Mouse (Mus musculus): ENCODE measurements around the gene Gm49369.

Gene Gm49369

DNA sequence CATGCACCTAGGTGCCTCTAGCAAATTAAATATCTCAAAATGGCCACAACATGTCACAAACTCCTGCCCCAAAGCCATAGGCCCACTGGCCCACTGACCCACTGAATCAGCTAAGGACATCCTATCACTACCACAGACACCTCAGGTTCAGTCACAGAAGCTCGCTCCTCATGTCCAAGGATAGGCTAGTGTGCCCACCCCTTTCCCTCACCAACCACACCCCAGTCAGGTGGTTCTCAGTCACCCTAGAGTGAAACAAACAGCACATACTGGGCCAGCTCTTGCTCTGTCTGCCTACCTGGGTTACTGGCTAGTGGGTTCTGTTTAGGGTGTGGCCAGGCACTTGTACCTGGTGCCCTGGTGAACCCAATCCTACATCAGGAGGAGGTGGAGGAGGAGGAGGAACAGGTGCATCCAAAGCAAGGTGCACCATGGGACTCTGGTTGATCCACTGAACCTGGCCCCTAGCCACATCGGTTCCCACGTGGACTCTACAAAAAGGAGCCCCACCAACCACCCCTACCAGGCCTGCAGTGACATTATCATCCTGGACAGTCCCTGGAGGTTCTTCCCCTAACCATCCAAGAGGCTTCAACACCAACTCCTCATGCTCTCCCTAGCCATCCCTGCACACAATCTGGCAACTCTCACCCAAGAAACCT lies 3.4 kb upstream of the Gm49369 start:
- TF ChIP-seq GATA4 (IDR thresholded peaks at IDR 0.05; ENCODE audit: insufficient replicate concordance, low read length) = no peak

DNA sequence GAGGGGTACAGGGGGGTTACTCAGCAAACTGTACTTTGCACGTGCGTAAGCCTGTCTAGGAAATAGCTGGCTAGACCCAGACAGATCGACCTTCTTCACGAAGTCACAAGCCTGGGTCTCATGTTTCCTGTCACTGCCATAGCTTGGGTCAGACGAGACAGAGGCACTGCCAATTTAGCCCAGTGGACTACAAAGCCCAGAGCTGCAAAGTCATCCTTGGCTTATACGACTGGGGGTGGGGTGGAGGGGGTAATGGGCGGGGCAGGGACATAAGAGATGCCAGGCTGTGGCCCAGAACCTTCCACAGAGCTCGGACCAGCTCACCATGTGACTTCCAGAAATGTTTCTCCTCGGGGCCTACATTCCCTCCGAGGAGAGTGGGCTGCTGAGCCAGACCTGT lies 1.8 kb upstream of the Gm49369 start:
- no peak for TF ChIP-seq GATA4 (IDR thresholded peaks at IDR 0.05; ENCODE audit: insufficient replicate concordance, low read length)

DNA sequence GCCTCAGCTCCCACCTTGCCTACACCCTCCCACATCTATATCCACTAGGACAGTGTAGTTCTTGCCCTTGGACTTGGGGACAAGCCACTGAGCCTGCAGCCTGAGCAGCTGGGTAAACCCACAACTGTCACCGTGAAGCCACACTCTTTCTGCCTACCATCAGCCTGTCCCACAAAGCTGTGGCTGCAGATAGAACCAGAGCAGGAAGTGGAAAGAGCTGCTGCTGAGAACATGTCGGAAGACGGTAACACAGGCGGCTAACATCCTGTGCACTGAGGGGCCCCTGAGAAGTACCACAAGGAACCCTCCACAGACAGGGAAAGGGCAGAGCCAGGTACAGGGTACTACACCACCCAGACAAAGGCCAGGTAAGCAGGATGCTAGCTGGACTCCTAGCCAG lies 1.3 kb downstream of the Gm49369 start:
- TF ChIP-seq GATA4 (IDR thresholded peaks at IDR 0.05; ENCODE audit: insufficient replicate concordance, low read length) = no peak

DNA sequence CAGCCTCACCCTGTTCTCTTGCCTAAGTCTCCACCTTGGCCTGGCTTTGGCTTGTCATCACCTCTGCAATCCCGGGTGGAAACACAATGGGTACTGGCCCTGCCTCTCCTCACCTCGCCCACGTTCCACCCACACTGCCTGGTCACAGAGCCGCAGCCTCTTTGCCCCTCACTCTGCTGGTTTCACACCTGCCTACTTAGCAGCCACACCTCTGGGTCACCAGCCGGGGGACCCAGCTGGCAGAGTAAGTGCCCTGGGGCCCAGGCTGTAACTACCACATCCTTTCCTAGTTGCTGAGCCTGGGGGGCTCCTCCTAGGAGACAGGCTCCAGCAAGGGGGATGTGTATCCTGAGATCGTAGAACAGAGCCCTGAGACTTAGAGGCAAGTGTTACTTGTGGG lies 3.3 kb downstream of the Gm49369 start:
- TF ChIP-seq GATA4 (IDR thresholded peaks at IDR 0.05; ENCODE audit: insufficient replicate concordance, low read length) = no peak

DNA sequence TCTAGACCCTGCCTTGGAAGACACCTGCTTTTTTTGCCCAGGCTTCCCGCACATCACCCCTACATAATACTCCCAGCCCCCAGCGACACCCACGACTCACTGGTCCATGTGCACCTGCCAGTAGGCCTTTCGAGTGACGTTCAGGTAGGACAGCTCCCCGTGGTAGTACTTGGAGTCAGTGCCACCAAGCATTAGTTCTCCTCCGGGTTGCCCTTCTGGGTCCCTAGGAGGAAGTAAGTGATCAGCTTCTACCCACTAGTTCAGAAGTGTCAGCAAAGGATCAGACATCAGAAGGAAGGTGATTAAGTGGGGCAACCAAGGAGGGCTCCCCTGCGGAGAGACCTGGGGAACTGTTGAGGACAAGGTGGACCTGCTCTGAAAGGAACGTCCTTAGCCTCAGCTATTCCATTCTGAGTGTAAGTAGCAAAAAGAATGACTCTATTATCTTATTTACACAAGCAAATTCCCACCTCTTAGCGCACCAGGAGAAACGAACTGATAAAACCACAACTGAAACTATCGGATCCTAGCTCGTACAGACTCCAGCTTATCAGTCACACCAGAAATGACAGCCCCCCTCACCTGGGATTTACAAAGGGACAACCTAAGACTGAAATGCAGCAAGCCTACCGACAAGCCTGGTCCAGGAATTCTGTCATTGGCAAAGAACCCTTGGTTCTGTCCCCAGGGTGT lies 5.1 kb downstream of the Gm49369 start:
- TF ChIP-seq GATA4 (IDR thresholded peaks at IDR 0.05; ENCODE audit: insufficient replicate concordance, low read length) = no peak

DNA sequence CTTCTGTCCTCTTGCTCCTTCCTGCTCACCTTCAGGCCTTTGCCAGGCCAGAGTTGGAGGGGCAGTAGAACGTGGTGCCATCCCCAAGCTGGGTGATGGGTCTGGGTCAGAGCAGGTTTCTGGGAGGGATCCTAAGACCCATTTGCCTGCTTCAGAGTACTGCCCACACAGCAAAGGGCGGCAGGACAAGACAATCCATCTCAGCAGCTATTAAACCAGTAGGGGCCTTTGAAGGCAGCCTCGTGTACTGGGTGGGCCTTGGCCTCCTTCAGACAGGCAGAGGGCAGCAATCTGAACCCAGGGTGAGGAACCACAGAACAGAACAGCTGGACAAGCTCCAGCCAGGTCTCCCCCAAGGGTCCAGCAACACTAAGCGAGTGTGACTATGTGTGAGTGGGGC lies 6.4 kb downstream of the Gm49369 start:
- no peak for TF ChIP-seq GATA4 (IDR thresholded peaks at IDR 0.05; ENCODE audit: insufficient replicate concordance, low read length)

DNA sequence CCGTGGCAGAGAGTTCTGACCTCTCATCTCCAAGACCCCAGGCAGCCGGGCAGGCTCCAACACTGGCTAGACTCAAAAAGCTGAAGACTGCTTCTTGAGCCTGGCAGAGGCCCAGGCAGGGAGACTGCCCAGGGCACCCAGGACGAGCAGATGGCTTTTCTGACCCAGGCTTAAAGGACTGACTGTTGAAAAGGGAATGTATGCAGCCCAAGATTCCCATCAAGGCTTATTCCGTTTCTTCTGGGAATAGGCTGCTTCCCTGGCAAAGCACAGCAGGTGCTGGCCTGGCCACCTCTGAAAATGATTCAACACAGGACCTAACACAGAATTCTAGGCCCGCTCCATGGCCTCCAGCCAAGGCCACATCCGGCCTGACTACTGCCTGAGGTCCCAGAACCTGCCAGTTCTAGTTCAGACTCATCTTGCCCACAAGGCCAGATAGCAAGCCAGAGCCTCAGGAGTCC lies 7.2 kb downstream of the Gm49369 start:
- TF ChIP-seq GATA4 (IDR thresholded peaks at IDR 0.05; ENCODE audit: insufficient replicate concordance, low read length) = no peak

DNA sequence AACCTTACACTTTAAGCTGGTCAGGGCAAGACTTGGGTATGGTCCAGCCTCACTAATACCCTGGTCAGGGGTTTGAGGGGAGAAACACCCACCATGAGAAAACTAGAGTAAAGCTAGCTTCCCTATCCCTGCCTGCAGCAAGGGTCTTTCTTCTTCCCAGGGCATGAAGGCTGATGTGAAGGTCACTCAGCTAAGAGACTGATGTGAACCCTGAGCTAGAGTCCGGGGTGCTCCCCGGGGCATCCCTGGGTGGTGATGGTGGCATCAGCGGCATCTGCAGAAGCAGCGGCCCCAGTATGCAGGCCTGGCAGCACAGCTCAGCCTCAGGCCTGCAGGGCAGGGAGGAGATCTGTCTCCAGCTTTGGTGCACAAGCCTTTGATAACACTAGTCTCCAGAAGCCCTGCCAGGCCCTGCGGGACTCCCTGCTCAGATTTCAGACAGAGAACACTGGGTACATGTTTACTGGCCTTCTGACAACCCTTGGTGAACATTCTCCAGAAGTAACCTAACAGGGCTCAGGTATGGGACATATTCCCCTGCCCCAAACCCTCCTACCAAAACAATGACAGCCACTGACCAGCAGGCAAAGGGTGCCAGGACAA lies 8.0 kb downstream of the Gm49369 start:
- TF ChIP-seq GATA4 (IDR thresholded peaks at IDR 0.05; ENCODE audit: insufficient replicate concordance, low read length) = no peak

DNA sequence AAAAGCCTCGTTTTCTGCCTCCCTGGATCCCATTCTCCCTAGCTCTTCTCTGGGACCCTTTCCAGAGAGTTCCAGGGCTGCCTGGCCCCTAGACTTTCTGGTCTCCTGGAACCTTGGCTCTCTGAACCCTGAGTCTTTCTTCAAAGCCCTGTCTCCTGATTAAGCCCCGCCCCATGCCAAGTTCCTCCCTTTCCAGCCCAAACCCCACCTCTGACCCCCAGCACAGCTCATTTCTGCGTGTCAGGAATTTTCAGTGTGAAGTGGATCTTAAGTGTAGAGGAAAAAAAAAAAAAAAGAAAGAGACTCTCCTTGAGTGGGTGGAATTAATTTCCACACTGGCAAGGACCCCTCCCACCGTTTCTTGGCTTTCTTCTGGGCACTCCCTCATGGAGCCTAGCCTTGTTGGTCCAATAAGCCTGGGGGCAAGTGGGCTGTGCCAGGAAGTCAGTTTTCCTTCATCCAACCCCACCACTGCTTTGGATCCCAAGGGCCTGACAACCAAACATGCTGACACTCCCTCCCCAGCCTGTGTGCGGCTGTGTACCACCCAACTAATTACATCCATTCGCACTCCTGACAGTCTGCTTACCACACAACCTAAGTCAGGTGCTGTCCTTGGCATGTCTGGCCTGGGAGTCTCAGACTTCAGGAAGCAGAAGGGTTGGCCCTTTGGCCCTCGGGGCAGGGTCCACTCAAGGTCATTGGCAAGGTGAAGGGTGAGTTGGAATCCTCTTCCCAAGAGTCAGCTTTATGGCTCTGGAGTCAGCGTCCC lies 8.6 kb downstream of the Gm49369 start, which contains the start of gene Ifitm10:
Gene Ifitm10, minus strand, starts transcription at position 113 of the 772 bp plus-strand sequence.
- no peak for TF ChIP-seq GATA4 (IDR thresholded peaks at IDR 0.05; ENCODE audit: insufficient replicate concordance, low read length)

DNA sequence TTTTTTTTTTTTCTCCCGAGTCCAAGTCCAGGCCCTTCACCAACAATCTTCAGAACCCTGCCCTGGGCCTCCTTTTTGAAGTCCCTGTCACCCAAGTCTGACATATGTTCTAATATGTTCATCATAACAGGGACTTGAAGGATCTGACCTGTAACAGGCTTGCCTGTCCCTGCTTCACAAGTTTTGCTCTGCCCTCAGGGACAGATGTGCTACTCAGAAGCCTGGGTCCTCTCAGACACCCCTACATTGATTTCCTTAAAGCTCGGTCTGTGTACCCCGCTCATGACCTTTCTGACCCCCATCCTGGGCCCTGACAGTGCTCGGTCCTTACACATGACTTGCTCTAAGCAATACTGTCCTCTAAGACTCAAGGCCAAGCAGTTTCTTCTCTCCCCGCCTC lies 9.4 kb downstream of the Gm49369 start:
- no peak for TF ChIP-seq GATA4 (IDR thresholded peaks at IDR 0.05; ENCODE audit: insufficient replicate concordance, low read length)

DNA sequence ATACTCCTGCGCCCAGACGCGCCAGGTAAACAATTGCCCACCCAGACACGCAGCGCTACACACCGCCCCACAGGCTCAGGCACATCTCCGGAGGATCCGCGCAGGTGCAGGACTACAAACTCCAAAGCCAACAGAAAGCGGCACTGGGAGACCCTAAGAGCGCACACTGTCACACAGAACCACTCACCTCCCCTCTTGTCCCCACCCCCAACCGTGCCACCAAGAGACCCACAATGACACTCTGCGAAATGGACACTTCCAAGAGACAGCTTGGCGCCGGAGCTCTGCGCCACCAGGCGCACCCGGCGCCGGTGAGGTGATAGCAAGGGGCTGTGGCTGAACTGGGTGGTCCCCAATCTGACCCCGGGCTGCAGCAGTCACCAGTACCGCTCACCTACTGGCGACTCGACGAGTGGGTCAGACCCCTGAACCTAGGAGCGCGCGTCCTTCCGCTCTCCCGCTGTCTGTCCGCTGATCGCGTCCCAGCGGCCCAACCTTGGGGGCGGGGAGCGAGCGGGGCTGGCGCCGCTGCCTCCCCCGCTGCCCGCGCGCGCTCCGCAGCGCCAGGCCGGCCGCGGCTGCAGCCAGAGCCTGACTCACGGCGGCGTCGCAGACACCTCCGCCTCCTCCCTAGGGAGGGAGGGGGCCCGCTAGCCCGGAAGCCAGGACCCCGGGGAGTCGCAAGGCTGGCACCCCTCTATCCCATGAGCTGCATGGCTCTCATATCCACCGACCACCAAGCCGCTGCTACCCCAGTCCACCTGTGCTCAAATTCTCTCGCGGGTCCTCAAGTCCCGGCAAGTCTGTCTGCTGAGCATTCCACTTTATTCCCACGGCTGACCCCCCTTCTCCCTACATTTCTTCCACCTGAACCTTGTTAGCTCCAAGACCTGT lies 10.5 kb downstream of the Gm49369 start:
- peak; percentile 33; the same call in 1 of the 2 replicates for TF ChIP-seq GATA4 (IDR thresholded peaks at IDR 0.05; ENCODE audit: insufficient replicate concordance, low read length)

DNA sequence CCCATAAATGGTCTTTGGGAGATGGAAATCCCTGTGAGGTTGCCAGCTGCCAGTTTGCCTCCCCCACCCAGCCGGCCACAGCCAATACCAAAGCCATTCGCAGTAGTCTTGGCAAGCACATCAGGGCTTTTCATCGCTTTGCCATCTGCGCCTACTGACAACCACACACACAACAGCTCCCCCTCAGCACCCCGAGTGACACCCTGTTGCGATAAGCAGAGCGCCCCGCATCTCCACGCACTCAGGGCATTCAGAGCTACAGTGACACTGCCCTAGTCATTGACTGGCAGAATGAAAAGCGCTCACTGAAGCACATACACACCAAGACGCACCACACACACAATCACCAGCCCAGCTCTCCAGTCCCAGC lies 11.1 kb downstream of the Gm49369 start:
- no peak for TF ChIP-seq GATA4 (IDR thresholded peaks at IDR 0.05; ENCODE audit: insufficient replicate concordance, low read length)

DNA sequence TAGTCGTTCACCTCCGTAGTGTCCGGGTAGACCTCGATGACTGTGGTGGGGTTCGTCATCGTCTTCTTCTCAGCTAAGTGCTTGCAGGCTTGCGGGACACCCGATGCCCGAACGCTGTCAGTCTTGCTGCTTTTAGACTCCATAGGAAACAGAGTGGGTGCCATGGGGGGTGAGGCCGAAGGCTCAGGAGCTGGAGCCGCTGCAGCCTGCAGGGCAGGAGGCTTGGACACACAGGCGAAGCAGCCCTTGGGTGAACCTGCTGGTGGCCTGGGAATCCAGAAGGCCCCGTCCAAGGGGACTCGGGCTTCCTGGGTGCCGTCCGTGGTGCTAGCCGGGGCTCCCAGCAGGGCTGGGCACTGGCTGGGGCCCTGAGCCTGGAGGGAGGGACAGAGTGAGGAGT lies 11.5 kb downstream of the Gm49369 start:
- no peak for TF ChIP-seq GATA4 (IDR thresholded peaks at IDR 0.05; ENCODE audit: insufficient replicate concordance, low read length)

DNA sequence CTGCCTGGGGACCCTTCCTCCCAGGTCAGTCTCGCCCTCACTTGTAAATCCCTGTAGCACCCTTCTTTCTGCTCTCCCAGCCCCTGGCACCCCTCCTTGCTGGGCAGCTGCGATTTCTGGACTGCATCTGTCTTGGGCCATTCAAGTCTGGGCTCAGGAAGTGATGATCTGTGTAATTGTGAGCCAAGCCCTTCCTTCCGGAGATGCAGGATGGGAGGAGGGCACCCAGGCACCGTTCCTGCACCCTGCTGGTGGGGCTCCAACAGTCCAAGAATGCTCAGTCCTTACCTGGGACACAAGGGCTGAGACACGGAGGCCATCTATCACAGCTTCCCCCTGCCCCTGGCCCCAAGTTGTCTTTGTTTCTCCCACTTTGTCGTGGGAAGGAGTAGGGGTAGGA lies 12.6 kb downstream of the Gm49369 start:
- TF ChIP-seq GATA4 (IDR thresholded peaks at IDR 0.05; ENCODE audit: insufficient replicate concordance, low read length) = no peak

DNA sequence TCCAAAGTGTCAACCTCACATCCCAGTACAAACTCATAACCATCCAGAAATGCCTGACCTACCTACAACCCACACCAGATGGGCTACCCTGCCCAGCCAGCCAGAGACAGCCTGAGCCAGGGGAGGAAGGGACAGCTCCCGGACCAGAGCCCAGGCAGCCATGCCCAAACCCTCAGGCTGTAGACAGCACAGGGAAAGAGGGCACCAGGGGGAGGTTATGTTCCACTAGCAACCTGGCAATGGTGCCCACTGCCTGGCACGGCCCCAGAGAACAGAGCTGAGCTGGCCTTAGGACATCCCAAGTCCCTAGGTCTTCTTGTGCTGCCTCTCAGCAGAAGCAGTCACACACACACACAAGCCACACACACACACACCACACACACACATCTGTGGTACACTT lies 13.6 kb downstream of the Gm49369 start:
- no peak for TF ChIP-seq GATA4 (IDR thresholded peaks at IDR 0.05; ENCODE audit: insufficient replicate concordance, low read length)

All from liver, adult (tissue).